Mouse (Mus musculus) embryonic fibroblast, embryonic 13.5 days (primary cell): ENCODE results near the gene Gm20388. TPM values are rescaled to one million over a fixed set of nuclear protein-coding genes. Genes with fewer than 3 reads are reported as not detected.

Source experiments
- H3K27ac ChIP-seq: 2 replicates; pipeline ENCODE4 v1.5.1; 2012; ENCODE audit warnings: low read length, control low read depth, inconsistent platforms; ENCODE audit not compliant: insufficient read depth
- H3K4me1 ChIP-seq: 2 replicates; pipeline ENCODE4 v1.6.1; 2011; ENCODE audit warnings: low read length; ENCODE audit not compliant: control insufficient read depth, insufficient read depth
- H3K4me3 ChIP-seq: 2 replicates; pipeline ENCODE4 v1.5.1; 2011; ENCODE audit warnings: mild to moderate bottlenecking, control low read depth, low read length; ENCODE audit not compliant: insufficient read depth
- CTCF ChIP-seq: IDR thresholded peaks from 2 replicates; pipeline ENCODE4 v1.5.1; 2011; ENCODE audit warnings: mild to moderate bottlenecking, control low read depth, low read length, moderate library complexity, borderline replicate concordance; ENCODE audit not compliant: insufficient read depth
- POLR2A ChIP-seq: IDR thresholded peaks from 2 replicates; pipeline ENCODE4 v1.6.1; 2011; ENCODE audit warnings: low read depth, mild to moderate bottlenecking, control low read depth, low read length, moderate library complexity
- polyA plus RNA-seq: library from polyadenylated mRNA; stranded (reverse); fragments of >200 nt; gene quantifications from 2 replicates; pipeline ENCODE4 v1.2.4, GENCODE M21; 2011; ENCODE audit warnings: low read depth; ENCODE audit not compliant: missing spikeins, insufficient read length

The Gm20388 gene
- polyA plus RNA-seq, 1 experiment: 82.8 TPM

- no peak overlapping the region for H3K27ac ChIP-seq
These were observed 1444.2 kb downstream of the Gm20388 start for GRCm38 (mm10) chr8:121354844-121355243.

GRCm38 (mm10) chr8:121357451-121357850 is 1446.8 kb downstream of the Gm20388 start:
- H3K27ac ChIP-seq: no peak overlapping the region
- TF ChIP-seq CTCF (no peak), POLR2A (no peak)
- no peak overlapping the region for H3K4me3 ChIP-seq
- no peaks in the 10 kb centered on the region for H3K4me1 ChIP-seq

More at GRCm38 (mm10) chr8:121354844-121355243, 1444.2 kb downstream of the Gm20388 start:
- Histone ChIP-seq H3K4me1 (no peaks in the 10 kb centered on the region), H3K4me3 (no peak overlapping the region)
- TF ChIP-seq POLR2A (no peak), CTCF (no peak)

DNA sequence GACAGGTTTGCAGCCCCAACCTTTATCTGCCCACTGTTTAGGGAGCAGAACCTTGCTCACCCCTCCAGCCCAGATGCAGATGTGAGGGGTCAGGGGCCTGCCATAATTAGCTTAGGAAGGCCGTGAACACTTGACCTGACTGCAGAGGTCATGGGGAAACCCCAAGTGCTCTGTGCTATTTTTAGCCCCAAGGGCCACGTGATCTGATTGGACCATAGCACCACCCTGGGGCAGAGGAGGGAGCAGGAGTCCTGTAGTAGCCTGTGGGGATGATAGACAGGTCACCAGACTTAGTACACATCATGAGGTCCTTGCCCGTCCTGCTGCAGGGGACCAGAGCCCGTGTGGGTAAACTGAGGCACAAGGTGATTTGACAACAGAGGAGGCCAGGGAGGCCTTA is 1448.0 kb downstream of the Gm20388 start:
- TF ChIP-seq CTCF (no peak), POLR2A (no peak)
- H3K4me3 ChIP-seq: no peak overlapping the region

GRCm38 (mm10) chr8:121359131-121359981 is 1448.7 kb downstream of the Gm20388 start:
- Histone ChIP-seq H3K4me1 (no peaks in the 10 kb centered on the region), H3K4me3 (no peak overlapping the region), H3K27ac (no peak overlapping the region)
- TF ChIP-seq CTCF: no peak
- no peak for TF ChIP-seq POLR2A

More for the DNA sequence above, 1448.0 kb downstream of the Gm20388 start:
- Histone ChIP-seq H3K27ac (no peak overlapping the region), H3K4me1 (no peaks in the 10 kb centered on the region)

DNA sequence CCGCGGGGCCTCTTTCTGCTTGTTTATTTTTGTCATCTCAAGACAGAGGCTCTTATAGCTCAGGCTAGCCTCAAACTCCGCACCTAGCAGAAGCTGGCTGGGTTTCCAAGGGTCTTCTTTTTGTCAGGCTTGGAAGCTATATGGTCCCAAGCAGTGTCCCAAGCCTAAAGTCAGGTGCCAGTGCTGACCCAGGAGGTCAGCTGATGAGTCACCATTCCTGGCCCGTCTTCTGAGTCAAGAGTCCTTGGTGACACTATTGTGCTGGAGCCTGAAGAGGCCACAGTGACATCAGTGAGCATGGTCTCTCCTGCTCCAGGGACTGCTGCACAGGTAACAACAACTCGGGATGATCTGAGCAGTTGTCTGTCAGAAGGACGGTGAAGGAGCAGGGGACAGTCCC is 1449.4 kb downstream of the Gm20388 start:
- no peaks in the 10 kb centered on the region for H3K4me1 ChIP-seq
- no peak overlapping the region for H3K27ac ChIP-seq
- no peak overlapping the region for H3K4me3 ChIP-seq
- no peak for TF ChIP-seq CTCF
- no peak for TF ChIP-seq POLR2A

- Histone ChIP-seq H3K27ac (no peak overlapping the region), H3K4me1 (no peaks in the 10 kb centered on the region), H3K4me3 (no peak overlapping the region)
- no peak for TF ChIP-seq CTCF
- TF ChIP-seq POLR2A: no peak
These were observed 1450.5 kb downstream of the Gm20388 start for GRCm38 (mm10) chr8:121361166-121361565.

- Histone ChIP-seq H3K4me3 (no peak overlapping the region), H3K27ac (no peak overlapping the region), H3K4me1 (no peaks in the 10 kb centered on the region)
- TF ChIP-seq CTCF: no peak
- no peak for TF ChIP-seq POLR2A
These were observed 1454.0 kb downstream of the Gm20388 start for GRCm38 (mm10) chr8:121364646-121365045.

GRCm38 (mm10) chr8:121365150-121365549 is 1454.5 kb downstream of the Gm20388 start:
- Histone ChIP-seq H3K4me3 (no peak overlapping the region), H3K4me1 (no peaks in the 10 kb centered on the region), H3K27ac (no peak overlapping the region)
- TF ChIP-seq POLR2A (no peak), CTCF (no peak)

DNA sequence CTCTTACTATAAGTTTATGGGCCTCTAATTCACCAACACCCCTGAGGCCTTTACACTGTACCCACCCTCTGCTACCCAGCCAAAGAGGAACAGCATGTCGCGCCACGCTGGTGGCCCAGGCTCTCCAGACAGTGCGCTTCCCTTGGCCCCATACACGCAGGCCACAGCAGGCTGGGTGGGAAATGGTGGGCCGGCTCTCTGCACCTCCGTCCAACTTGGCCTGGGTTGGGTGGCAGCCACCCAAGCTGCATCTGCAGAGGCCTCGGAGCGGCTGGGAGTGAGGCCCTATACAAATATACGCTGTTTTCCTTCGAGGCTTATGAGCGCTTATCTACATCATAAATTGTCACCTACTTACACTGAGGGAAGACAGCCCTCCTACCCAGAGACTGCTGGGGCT is 1456.0 kb downstream of the Gm20388 start:
- TF ChIP-seq POLR2A (no peak), CTCF (no peak)
- Histone ChIP-seq H3K4me1 (no peaks in the 10 kb centered on the region), H3K27ac (no peak overlapping the region), H3K4me3 (no peak overlapping the region)

DNA sequence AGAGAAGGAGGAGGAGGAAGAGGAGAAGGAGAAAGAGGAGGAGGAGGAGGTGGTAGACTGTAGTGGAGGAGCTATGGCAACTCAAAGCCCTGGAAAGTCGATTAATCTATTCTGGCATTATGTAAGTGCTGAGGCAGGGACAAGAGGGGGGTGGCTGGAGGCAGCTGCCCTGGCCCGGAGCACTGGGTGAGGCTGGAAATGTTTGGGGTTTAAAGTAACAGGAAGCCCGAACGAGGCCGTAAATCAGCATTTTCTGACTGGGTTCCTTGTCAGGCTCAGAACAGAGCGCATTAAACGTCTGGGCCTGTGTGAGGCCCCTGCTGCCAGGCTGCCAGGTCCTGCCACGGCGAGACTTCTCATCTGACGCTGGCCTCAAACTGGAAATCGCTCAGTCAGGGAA is 1458.2 kb downstream of the Gm20388 start:
- Histone ChIP-seq H3K4me1 (no peaks in the 10 kb centered on the region), H3K4me3 (no peak overlapping the region), H3K27ac (no peak overlapping the region)
- TF ChIP-seq CTCF (no peak), POLR2A (no peak)

- TF ChIP-seq CTCF (no peak), POLR2A (no peak)
- Histone ChIP-seq H3K27ac (no peak overlapping the region), H3K4me1 (peaks cover under 1% of the 10 kb centered on the region; the same call in 1 of the 2 replicates), H3K4me3 (no peak overlapping the region)
These were observed 1458.7 kb downstream of the Gm20388 start for GRCm38 (mm10) chr8:121369378-121369777.
